Mouse (Mus musculus) megakaryocyte progenitor cell, adult 5-6 weeks (primary cell): ENCODE data around the gene Fam222a. TPM values are rescaled to one million over a fixed set of nuclear protein-coding genes. Genes with fewer than 3 reads are reported as not detected.
A peak's percentile ranks its signal among the peaks of the same experiment; 100 is the strongest.

Source experiments
- ATAC-seq: replicated peaks from 2 replicates; pipeline ENCODE4 v1.8.0; 2016; ENCODE audit warnings: mild to moderate bottlenecking, moderate TSS enrichment, inconsistent platforms; ENCODE audit not compliant: poor library complexity
- total RNA-seq, 2 experiments: library from RNA; stranded (forward) in 1 of 2; stranded (reverse) in 1 of 2; fragments of 157-497, 149-512 nt in 1 of 2; fragments of 200-1000 nt in 1 of 2; gene quantifications; 2 replicates each; pipeline versions ENCODE4 v1.2.3 to v1.2.4; 2015 to 2017

The Fam222a gene
- total RNA-seq, 2 experiments from 2014 or later = 0.04 to 0.47 TPM

DNA sequence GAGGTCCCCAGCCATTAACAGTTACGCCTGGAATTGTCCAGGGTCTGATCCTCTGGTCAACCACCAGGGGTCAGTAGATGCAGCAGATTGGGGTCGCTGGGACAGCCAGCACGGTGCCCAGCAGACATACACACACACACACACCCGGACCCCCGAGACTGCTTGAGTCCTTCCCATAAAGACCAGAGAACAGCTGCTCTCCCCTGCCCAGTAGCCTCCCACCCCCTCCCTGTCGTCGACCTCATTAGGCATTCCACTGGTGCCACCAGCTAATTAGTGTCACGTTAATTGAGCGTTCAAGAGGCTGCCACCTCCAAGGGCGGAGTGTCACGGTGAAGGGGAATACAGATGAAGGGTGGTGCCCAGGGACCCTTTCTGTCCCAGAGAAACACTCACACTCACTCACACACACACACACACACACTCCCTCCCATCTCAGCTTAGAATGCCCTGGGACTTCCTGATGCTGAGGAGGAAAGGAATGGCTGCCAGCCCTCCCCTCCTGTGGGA lies 37.0 kb downstream of the Fam222a start:
- peak; percentile 42; the same call in 1 of the 2 replicates for ATAC-seq

DNA sequence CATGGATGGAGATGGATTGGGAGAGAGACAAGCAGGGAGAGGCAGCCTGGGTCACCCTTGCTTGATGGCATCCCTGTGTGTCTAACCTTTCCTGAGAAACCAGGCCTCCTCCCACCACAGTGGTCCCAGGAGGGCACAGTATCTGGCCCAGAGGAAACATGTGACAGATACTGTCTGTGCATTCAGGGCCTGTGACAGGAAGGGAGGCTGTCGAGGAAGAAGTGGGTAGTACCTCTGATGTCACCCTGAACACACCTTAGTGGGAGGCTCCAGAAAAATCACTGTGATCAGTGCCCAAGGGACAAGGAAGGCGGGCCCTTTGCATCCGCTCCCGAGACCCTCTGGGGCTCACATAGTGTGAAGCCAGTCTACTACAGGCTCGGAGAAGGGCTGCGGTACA lies 38.2 kb downstream of the Fam222a start:
- no peak for ATAC-seq

DNA sequence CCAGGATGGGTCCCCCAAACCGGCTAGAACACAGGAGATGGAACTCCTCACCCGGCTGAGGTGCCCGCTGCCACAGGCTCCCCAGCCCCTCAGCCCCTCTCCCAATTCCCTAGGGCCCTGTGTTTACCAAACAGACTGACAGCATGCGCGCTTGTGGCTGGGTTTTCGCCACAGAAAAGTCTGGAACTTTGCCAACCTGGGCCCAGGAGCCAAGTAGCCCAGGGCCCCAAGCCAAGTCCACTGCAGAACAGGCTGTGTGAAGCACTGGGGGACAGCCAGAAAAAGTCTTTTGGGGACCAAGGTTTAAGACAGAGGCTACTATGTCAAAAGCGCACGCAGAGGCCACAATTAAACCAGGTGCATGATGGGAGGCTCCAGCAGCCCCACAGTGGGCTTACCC lies 39.8 kb downstream of the Fam222a start:
- ATAC-seq = no peak

DNA sequence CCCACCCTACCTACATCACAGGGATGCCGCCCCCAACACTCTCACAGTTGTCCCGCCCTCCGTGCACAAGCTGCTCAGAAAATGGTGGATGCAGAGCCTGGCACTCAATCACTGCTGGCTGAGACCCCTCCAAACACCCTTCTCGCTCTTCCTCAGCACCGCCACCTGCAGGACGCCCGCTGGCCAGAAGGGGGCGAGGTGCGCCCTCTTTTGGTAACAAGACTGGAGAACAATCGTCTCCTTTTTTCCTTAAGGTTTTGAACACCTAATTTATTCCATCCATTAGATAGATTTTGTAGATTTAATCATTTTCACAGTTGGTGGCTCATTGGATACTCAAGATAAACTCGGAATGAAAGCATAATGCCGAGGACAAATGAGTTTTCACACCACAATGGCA lies 40.7 kb downstream of the Fam222a start:
- peak; percentile 68 for ATAC-seq

DNA sequence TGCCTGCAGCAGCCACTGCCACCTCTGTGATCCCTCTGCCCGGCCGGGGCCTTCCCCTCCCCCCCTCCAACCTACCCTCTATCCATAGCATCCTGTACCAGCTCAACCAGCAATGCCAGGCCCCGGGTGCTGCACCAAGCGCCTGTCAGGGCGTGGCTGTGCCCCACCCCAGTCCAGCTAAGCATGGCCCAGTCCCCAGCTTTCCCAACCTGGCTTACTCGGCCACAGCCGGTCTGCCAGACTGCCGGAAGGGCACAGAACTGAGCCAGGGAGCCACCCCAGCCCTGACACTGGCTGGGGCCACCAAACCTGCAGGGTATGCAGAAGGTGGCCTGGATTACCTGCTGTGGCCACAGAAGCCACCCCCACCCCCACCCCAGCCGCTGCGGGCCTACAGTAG lies 43.4 kb downstream of the Fam222a start:
- ATAC-seq = no peak

DNA sequence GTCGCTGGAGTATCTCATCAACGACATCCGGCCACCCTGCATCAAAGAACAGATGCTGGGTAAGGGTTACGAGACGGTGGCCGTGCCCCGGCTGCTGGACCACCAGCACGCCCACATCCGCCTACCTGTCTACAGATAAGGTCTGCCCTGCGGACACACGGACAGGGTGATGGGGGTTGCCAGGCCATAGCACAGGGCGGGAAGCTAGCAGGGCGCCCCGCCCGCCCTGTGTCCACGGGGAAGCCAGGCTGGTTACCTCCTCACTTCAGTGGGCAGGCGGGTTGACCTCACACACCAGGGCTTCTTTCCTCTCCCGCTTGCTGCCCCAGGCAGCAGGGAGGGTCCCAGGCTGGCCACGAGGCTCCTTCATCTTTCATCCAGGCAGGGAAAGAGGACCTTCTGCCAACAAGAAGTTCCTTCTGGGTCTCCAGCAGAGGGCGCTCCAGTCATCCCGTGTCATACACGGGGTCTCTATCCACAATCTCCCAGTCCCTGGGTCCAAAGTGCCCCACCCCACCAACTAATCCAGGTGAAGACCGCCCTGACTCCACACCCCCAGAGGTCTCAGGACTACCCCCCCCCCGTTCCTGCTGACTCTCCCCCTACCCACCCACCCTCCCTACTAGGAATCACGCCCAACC lies 44.3 kb downstream of the Fam222a start:
- no peak for ATAC-seq

DNA sequence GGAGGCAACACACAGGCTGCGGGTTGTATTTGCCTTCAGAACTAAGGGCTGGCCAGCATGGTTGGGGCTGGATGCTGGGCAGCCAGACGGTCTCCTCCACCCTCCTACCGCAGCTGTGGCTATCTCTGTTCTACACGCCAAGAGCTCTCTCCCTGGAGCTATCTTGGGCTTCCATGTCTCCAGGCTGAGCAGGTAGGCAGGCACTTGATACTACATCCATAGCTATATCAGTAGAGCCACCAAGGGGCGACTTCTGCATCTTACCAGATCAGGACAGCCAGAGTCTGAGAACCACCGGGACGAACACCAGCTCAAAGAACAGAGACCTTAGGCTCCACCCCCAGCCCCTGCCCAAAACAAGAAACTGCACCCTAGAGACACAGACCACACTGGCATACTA lies 47.0 kb downstream of the Fam222a start:
- ATAC-seq = peak; percentile 64

DNA sequence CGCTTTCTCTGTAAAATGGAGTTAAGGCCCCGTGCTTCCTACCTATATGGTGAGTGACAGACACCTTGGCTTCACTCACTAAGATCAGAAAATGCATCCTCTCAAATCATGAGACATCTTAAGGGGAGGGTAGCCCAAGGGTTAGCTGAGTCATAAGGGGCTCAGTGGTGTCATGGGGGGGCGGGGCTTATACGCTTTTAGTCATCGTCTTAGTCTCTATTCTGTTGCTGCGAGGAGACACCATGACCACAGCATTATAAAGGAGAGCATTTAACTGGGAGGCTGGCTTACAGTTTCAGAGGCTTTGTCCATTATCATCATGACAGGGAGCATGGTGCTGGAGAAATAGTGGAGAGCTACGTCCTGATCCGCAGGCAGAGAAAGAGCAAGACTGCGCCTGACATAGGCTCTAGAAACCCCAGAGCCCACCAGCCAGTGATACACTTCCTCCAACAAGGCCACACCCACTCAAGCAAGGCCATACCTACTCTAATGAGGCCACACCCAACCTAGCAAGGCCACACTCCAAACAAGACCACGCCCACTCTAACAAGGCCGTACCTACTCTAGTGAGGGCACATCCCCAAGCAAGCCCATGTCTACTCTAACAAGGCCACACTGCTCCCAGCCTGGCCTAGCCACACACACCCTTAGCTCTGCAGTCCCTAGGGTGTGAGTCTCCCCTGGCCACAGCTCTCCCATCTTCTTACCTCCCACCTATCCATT lies 48.7 kb downstream of the Fam222a start:
- no peak for ATAC-seq

DNA sequence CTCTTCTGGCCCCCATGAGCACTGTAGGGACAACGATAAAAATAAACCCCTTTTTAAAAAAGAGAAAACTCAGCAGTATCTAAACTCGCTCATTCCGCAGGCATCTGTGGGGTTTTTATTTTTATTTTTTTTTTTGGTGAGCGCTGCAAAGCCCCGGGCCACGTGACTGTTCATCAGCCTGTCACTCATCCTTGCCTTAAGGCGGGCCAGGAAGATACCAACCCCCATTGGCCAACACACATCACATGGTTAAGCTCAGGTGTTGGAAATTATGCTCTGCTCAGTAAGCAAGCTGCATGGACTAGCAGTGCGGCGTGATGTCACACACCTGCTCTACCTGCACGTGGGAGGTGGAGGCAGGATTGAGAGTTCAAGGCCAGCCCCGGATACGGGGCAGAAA lies 50.0 kb downstream of the Fam222a start:
- no peak for ATAC-seq

DNA sequence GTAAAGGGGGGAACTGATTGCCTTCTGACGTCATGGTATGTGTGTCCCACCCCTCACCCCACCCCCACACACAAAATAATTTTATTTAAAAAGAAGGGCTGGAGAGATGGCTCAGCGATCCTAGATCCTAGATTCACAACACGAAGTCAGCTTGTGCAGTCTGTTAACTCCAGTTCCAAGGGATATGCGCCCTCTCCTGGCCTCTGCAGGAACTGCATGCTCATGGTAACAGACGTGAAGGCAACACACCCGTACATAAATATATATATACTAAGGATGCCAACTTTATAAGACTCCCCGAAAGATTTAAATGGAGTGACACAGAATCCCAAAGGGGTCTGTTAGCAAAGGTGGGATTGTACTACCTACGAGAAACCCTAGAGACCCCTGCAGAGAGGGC lies 51.0 kb downstream of the Fam222a start:
- ATAC-seq = peak; percentile 65

DNA sequence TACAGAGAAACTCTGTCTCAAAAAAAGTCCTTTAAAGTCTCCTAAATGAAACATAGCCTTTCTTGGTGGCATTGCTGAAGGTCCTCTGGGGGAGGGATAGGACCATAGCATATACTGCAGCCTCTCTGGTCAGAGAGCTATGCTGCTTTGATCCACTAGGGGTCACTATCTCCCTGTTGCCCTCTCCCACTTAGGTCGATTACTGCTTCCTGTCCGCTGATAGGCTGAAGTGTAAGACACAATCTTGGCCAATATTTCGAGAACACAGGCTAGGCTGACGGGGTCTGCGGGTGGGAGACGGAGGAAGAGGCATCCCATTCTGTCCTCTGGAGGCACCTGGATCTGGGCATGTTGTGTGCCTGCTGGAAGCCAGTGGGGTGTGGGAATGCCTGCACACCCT lies 52.5 kb downstream of the Fam222a start:
- peak; percentile 85 for ATAC-seq

DNA sequence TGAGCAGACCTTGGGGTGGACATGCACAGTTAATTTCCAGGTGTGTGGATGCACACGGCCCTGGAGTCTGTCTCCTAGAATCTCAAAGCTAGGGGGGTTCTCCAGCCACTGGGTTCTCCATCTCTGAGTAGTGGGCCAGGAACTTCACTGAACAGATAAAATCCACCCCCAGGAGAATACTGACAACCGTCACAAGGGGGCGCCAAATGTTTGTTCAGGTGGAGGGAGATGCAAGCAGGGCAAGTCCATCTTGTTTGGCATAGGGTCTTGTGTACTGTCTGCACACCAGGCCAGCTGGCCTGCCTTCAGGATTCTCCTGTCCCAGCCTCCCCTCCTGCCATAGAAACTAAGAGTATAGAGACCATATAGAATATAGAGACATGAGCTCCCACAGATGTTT lies 57.8 kb downstream of the Fam222a start:
- ATAC-seq = peak; percentile 55; the same call in 1 of the 2 replicates

DNA sequence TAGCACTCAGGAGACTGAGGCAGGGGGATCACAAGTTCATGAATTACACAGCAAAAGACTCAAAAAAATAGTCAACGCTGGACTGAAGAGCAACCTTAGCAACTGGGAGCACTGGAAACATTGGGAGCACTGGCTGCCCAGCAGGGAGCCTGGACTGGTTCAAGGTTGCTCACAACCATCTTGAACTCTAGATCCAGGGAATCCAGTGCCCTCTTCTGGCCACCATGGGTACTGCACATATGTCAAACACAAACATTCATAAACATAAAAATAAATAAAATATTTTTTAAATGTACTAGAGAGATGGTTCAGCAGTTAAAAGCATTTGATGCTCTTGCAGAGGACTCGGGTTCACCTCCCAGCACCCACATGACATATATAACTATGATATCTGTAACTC lies 63.5 kb downstream of the Fam222a start:
- ATAC-seq = peak; percentile 61

DNA sequence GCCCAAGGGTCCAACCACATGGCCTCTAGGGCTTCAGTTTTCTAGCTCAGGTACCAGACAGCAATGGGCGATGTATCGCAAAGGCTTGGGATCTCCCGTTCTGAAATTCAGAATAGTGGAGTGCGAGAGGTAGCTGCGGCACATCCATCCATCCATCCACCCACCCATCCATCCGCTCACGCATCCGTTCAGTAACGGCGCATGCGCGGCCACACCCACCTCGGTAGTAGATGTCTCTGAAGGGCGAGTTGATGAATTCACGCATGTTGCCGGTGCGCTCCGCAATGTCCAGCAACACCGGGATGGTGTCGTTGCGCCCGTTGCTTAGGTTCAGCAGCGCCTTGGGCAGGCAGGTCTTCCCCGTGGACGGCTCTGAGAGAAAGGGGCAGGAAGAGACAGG lies 68.3 kb downstream of the Fam222a start:
- ATAC-seq = no peak

DNA sequence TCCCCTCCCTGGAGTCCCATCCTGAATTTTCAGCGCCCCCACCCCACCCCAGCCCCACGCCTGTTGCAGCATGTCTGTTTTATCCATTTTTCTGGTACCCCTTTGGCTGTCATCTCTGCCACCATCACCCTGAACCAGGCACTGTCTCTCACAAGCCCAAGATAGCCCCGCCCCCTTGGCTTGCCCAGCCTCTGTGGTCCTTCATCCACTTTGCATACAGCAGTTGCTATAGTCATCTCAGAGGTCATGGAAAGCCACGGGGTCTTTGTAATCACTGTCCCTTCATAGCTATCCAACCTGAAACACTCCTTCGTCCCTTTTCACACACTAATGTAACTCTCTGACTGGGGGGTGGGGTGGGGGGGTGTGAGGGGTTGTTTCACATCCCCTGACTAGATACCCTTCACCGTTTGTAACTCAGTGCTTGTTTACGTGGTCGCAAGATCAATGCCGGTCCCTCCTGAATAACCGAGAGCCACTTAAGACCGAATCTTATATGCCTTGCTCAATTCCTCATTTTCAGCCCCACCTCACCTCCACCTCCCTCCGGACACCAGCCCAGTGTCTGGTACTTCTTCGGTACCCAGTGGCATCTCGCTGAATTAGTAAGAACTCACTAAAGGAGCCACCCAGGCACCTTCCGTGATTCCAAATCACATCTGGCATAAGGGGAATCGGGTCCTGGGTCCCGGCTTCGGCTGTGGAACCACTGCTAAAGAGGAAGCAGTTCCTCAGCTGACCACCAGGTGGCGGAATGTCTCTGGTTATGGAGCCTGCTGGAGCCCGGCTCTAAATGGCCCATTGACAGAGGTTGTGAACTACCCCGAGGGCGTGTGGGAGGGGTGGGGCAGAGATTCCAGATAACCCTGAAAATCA lies 71.2 kb downstream of the Fam222a start:
- ATAC-seq = peak; percentile 98

DNA sequence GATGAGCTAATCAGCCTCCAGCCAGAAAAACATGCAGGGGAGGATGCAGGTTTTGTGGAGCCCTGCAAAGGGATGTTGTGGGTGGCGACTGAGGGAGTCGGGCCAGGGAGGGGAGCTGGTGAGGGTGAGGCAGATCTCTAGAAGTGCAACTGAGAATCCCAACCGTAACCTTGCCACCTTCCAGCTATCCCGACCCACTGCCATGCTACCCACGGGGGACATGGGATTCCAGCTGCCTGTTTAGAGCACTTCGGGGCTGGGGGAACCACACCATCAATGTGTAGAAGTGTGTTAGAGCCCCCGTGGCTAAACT lies 71.8 kb downstream of the Fam222a start:
- ATAC-seq = no peak

DNA sequence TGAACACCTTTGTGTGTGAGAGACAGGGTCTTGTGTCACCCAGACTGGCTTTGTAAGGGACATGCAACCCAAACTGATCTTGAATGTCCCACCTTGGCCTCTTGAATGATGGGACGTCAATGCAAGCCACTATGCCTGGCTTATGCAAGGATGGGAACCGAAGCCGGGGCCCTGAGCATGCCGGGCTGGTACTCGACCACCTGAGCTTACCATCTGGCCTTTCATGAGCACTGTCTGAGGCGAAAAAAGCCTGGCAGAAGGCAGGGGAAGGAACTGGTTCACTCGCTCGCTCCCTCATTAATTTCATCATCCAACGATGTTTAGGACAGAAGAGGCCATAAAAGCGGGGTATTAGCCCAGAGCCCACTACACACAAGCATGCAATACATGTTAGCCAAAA lies 73.0 kb downstream of the Fam222a start:
- no peak for ATAC-seq

DNA sequence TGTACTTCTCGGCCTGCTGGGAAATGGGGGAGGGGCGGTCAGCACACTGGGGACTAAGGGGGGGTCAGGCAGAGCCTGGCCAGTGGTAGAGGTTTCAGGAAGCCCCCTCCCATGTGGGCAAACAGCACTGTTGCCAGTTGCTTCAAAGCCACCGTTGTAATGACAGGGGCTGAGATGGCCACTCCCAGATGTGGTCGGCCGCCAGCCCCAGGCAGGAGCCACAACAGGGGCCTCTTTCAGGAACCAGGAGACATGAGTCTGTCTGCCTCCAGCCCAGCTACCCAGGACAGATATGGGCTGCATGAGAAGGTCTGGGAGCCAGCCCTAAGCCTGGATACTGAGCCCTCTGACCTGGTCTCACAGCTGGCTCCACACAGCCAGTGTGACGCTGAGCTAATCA lies 77.1 kb downstream of the Fam222a start:
- ATAC-seq = peak; percentile 37

DNA sequence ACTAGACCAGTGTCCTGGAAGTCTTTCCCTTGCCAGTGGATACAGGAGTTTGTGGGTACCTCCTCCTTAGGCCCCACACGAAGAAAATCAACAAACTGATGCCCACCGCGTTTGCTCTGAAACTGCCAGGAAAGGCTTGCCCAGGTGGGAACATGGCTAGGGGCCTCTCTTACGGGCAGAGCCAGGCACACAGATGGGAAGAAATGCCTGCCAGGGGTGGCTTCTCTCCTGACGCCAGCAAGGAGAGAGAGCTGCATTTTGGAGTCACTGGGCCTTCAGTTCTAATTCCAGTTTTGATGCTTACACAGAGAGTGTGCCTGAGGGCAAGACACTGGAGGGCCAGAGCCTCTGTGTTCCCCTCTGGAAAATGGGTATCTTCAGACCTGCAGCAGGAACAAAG lies 78.1 kb downstream of the Fam222a start:
- ATAC-seq = no peak

DNA sequence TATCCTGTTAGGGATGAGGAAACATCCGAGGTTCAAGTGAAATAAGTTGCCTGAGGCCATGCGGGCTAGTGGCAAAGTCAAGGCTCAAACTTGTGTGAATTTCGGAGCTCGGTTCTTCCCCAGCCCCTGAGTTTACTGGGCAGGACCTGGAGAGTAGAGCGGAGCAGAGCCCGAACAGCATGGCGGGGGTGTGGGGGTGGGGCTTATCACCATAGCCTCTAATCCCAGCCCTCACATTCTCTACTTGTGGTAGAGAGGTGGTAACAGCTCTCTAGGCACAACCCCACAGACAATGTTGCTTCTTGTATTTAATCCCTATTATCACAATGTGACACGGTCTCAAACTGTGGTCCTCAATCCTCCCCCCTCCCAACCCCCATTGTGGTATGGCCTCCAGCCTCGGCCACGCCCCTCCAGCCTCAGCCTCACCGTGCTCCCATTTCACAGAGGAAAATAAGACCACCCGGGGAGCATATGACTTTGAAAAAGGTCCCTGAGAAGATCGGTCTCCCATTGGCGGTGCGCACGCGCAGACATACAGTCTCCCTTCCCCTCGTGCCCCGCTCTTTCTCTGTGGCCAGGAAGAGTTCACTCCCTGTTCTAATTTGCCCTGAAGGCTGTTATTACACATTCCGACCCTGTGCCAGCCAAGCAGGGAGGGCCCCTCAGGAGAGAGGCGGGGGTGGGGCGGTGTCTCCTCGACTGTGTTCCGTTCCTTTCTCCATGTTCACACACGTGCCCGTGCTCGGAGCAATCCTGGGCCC lies 79.6 kb downstream of the Fam222a start:
- ATAC-seq = peak; percentile 67

DNA sequence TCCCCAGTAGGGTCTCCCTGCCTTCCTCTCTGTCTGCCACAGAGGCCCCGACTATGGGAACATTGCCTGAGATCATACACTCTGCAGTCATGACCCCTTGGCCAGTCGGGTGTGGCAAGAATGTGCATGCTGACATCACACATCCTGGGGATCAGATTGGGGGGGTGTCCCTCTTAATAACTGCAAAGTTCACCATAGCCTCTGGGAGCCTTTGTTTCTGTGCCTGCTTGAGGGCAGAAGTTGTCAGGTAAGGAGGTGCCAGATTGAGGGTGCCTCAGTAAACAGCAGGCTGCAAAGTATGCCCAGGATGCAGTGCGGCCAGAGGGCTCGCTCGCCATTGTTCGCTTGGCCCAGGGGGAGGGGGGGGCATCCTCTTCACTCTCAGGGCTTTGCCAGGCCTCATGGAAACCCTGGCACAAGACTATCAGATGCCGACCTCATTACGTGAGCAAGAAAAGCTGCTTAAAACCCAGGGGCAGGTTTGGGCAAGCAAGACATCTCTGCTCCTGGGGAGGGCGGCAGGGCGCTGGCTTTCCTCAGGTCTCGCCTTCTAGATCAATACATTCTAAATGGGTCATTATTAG lies 81.0 kb downstream of the Fam222a start:
- ATAC-seq = no peak
